ENCODE assay signal across 9 mouse cellular contexts in genomic region chr8:11312349-11313175, GRCm38 (mm10). TPM values are rescaled to one million over a fixed set of nuclear protein-coding genes. Genes with fewer than 3 reads are reported as not detected.
DNase-seq lines count a peak whose midpoint lies in the region; ATAC-seq and TF ChIP-seq lines count a peak whose summit lies in the region.
"Had no signal": no experiment of that assay in that cellular context is flagged by ENCODE, and none has a peak within 500 bp of the region (broad histone marks: within the 10 kb centered on the region; RNA-seq: fewer than 3 reads in every experiment).

TSS of gene Col4a2 (plus strand) at chr8:11312805.
TSS of gene Col4a1 (minus strand) at chr8:11312826.

- H3K9me3 ChIP-seq in embryonic facial prominence, embryonic 13.5 days, result no peaks in the 10 kb centered on the region
- H3K9me3 ChIP-seq in limb, embryonic 10.5 days (replicated peaks), result no peaks in the 10 kb centered on the region
- no peaks in the 10 kb centered on the region for H3K9me3 ChIP-seq in midbrain, embryonic 13.5 days
- no peaks in the 10 kb centered on the region for H3K9me3 ChIP-seq in stomach, embryonic 16.5 days (replicated peaks; ENCODE audit: control insufficient read depth, low read length)

- no peak for TF ChIP-seq CTCF in cerebellum, adult 2 months (IDR thresholded peaks at IDR 0.05; ENCODE audit: borderline replicate concordance, insufficient read depth, low read depth, low read length)
- TF ChIP-seq CTCF in heart, adult 2 months (IDR thresholded peaks at IDR 0.05), result peak; percentile 32
- no peak for TF ChIP-seq CTCF in kidney, adult 2 months (conservative IDR thresholded peaks at IDR 0.05; ENCODE audit: insufficient read depth, insufficient read length, low read depth, low read length)

- DNase-seq in cerebellum, adult 2 months, result peak in 1 of 2 experiments; percentile 21
- no peak for DNase-seq in cerebellum, adult 8-10 months
- peak; percentile 90 for DNase-seq in heart, adult 2 months
- DNase-seq in kidney, adult 2 months, result peak; percentile 88
- peak; percentile 85 for DNase-seq in limb, embryonic 10.5 days (ENCODE audit: low spot score)

- peak; percentile 83 for ATAC-seq in embryonic facial prominence, embryonic 13.5 days (ENCODE audit: insufficient number of reproducible peaks, insufficient read depth, low FRiP score, low TSS enrichment, low read depth)
- ATAC-seq in midbrain, embryonic 13.5 days, result peak; percentile 60
- ATAC-seq in stomach, embryonic 16.5 days (ENCODE audit: insufficient read depth, low FRiP score), result peak; percentile 85

- H3K36me3 ChIP-seq in embryonic facial prominence, embryonic 13.5 days, result peaks cover 5% of the 10 kb centered on the region; the same call in 1 of the 2 replicates
- H3K36me3 ChIP-seq in heart, adult 2 months (ENCODE audit: control insufficient read depth, insufficient read depth, low read length), result peaks cover 12% of the 10 kb centered on the region
- H3K36me3 ChIP-seq in kidney, adult 2 months (ENCODE audit: control insufficient read depth, insufficient read depth, low read length), result no peaks in the 10 kb centered on the region
- peaks cover 20% of the 10 kb centered on the region for H3K36me3 ChIP-seq in limb, embryonic 10.5 days
- no peaks in the 10 kb centered on the region for H3K36me3 ChIP-seq in midbrain, embryonic 13.5 days
- no peaks in the 10 kb centered on the region for H3K36me3 ChIP-seq in stomach, embryonic 16.5 days (ENCODE audit: control insufficient read depth, insufficient read depth, low read length)

- no peak for TF ChIP-seq POLR2A in cerebellum, adult 2 months (IDR thresholded peaks at IDR 0.05; ENCODE audit: borderline replicate concordance, insufficient read depth, low read length)
- peak; percentile 72 for TF ChIP-seq POLR2A in heart, adult 2 months (IDR thresholded peaks at IDR 0.05; ENCODE audit: insufficient read depth, low read depth, low read length)
- TF ChIP-seq POLR2A in kidney, adult 2 months (IDR thresholded peaks at IDR 0.05; ENCODE audit: low read depth, low read length), result no peak

- no peaks in the 10 kb centered on the region for H3K4me1 ChIP-seq in cerebellum, adult 2 months (ENCODE audit: control insufficient read depth, insufficient read depth, low read length)
- H3K4me1 ChIP-seq in embryonic facial prominence, embryonic 13.5 days, result peaks cover 60% of the 10 kb centered on the region
- peaks cover 30% of the 10 kb centered on the region for H3K4me1 ChIP-seq in heart, adult 2 months (ENCODE audit: control insufficient read depth, insufficient read depth, low read length)
- peaks cover 39% of the 10 kb centered on the region for H3K4me1 ChIP-seq in kidney, adult 2 months (ENCODE audit: control insufficient read depth, insufficient read depth, low read length)
- peaks cover 78% of the 10 kb centered on the region for H3K4me1 ChIP-seq in limb, embryonic 10.5 days
- peaks cover 34% of the 10 kb centered on the region for H3K4me1 ChIP-seq in midbrain, embryonic 13.5 days (replicated peaks)
- H3K4me1 ChIP-seq in stomach, embryonic 16.5 days (ENCODE audit: control insufficient read depth, insufficient read depth, low read length), result peaks cover 29% of the 10 kb centered on the region

- H3K27ac ChIP-seq in cerebellum, adult 2 months (ENCODE audit: insufficient read depth, low read length), result no peak within 1 kb of the TSS
- peak within 1 kb of the TSS; percentile 91 for H3K27ac ChIP-seq in embryonic facial prominence, embryonic 13.5 days
- H3K27ac ChIP-seq in heart, adult 2 months, result peak within 1 kb of the TSS; percentile 100
- H3K27ac ChIP-seq in kidney, adult 2 months (ENCODE audit: insufficient read depth, low read depth, low read length), result peak within 1 kb of the TSS; percentile 85
- H3K27ac ChIP-seq in limb, embryonic 10.5 days, result peak within 1 kb of the TSS; percentile 98
- no peak within 1 kb of the TSS for H3K27ac ChIP-seq in midbrain, embryonic 13.5 days
- peak within 1 kb of the TSS; percentile 94 for H3K27ac ChIP-seq in stomach, embryonic 16.5 days (ENCODE audit: low read length)

- WGBS in cerebellum, adult 2 months, result under 1% methylated on average over 85 of the region's 87 CpGs
- WGBS in embryonic facial prominence, embryonic 13.5 days, result 0% methylated on average over 75 of the region's 87 CpGs
- WGBS in heart, adult 2 months, result under 1% methylated on average over 82 of the region's 87 CpGs
- WGBS in kidney, adult 2 months, result under 1% methylated on average over 85 of the region's 87 CpGs
- under 1% methylated on average over 86 of the region's 87 CpGs for WGBS in limb, embryonic 10.5 days
- WGBS in midbrain, embryonic 13.5 days, result 0% methylated on average over 86 of the region's 87 CpGs
- under 1% methylated on average over 80 of the region's 87 CpGs for WGBS in stomach, embryonic 16.5 days

- peak within 1 kb of the TSS; percentile 88 for H3K4me2 ChIP-seq in embryonic facial prominence, embryonic 13.5 days
- peak within 1 kb of the TSS; percentile 88 for H3K4me2 ChIP-seq in midbrain, embryonic 13.5 days (replicated peaks)
- peak within 1 kb of the TSS; percentile 82 for H3K4me2 ChIP-seq in stomach, embryonic 16.5 days (ENCODE audit: low read depth, low read length)

- H3K79me2 ChIP-seq in heart, adult 2 months (replicated peaks; ENCODE audit: control insufficient read depth, insufficient read depth, low read length), result peaks cover 8% of the 10 kb centered on the region; the same call in 1 of the 2 replicates

- H3K4me3 ChIP-seq in cerebellum, adult 2 months (replicated peaks; ENCODE audit: insufficient read depth, low read depth, low read length), result peak within 1 kb of the TSS; percentile 32
- peak within 1 kb of the TSS; percentile 81 for H3K4me3 ChIP-seq in embryonic facial prominence, embryonic 13.5 days
- H3K4me3 ChIP-seq in heart, adult 2 months, result peak within 1 kb of the TSS; percentile 99
- peak within 1 kb of the TSS; percentile 89 for H3K4me3 ChIP-seq in kidney, adult 2 months (ENCODE audit: insufficient read depth, low read depth, low read length)
- H3K4me3 ChIP-seq in limb, embryonic 10.5 days, result peak within 1 kb of the TSS; percentile 89
- H3K4me3 ChIP-seq in midbrain, embryonic 13.5 days (replicated peaks), result peak within 1 kb of the TSS; percentile 54
- H3K4me3 ChIP-seq in stomach, embryonic 16.5 days (replicated peaks; ENCODE audit: low read length), result peak within 1 kb of the TSS; percentile 82

- peak within 1 kb of the TSS; percentile 91 for H3K9ac ChIP-seq in embryonic facial prominence, embryonic 13.5 days
- peak within 1 kb of the TSS; percentile 98 for H3K9ac ChIP-seq in heart, adult 2 months (ENCODE audit: low read depth, low read length)
- peak within 1 kb of the TSS; percentile 70 for H3K9ac ChIP-seq in midbrain, embryonic 13.5 days (replicated peaks)
- peak within 1 kb of the TSS; percentile 94 for H3K9ac ChIP-seq in stomach, embryonic 16.5 days (ENCODE audit: low read length)

- TF ChIP-seq EP300 in heart, adult 2 months (IDR thresholded peaks at IDR 0.05; ENCODE audit: insufficient read depth, low read depth, low read length), result no peak

- intact Hi-C loops in heart, adult 2 months (cut with DNase I), result loop anchor here (2.0 kb wide), 3 partner anchors 54 to 80 kb away; no protein-coding TSS in a partner anchor

- H3K27me3 ChIP-seq in cerebellum, adult 2 months (ENCODE audit: control insufficient read depth, insufficient read depth, low read length), result no peaks in the 10 kb centered on the region
- H3K27me3 ChIP-seq in embryonic facial prominence, embryonic 13.5 days, result no peaks in the 10 kb centered on the region
- no peaks in the 10 kb centered on the region for H3K27me3 ChIP-seq in heart, adult 2 months (ENCODE audit: control insufficient read depth, insufficient read depth, low read length)
- H3K27me3 ChIP-seq in kidney, adult 2 months (replicated peaks; ENCODE audit: control insufficient read depth, insufficient read depth, low read length), result no peaks in the 10 kb centered on the region
- H3K27me3 ChIP-seq in limb, embryonic 10.5 days (ENCODE audit: low read depth, poor library complexity, severe bottlenecking), result peaks cover 6% of the 10 kb centered on the region; the same call in 1 of the 2 replicates
- peaks cover 91% of the 10 kb centered on the region for H3K27me3 ChIP-seq in midbrain, embryonic 13.5 days
- peaks cover 4% of the 10 kb centered on the region; the same call in 1 of the 2 replicates for H3K27me3 ChIP-seq in stomach, embryonic 16.5 days (ENCODE audit: control insufficient read depth, insufficient read depth, low read length)

RNA-seq across cellular contexts. Expression of gene Col4a2, which starts in this region (rescaled TPM):
- polyA plus RNA-seq in cerebellum, adult 2 months (2012; rRNA removed), result 13.8 and 15.0 TPM in 2 replicates
- 58.8 and 62.0 TPM in 2 replicates for polyA plus RNA-seq in embryonic facial prominence, embryonic 13.5 days (2015; fragmentation: Nextera tagmentation; extraction: Ambion mirVana)
- 100 to 1,000 TPM; 139 to 172 TPM for total RNA-seq in heart, adult 2 months (2021)
- 104 and 139 TPM in 2 replicates for polyA plus RNA-seq in heart, adult 2 months (2012; rRNA removed)
- 75.6 and 83.5 TPM in 2 replicates for polyA plus RNA-seq in kidney, adult 2 months (2012; rRNA removed)
- 53.0 and 53.6 TPM in 2 replicates for polyA plus RNA-seq in limb, embryonic 10.5 days (2016; fragmentation: Nextera tagmentation; extraction: Ambion mirVana)
- 28.6 and 39.1 TPM in 2 replicates for polyA plus RNA-seq in midbrain, embryonic 13.5 days (2015; fragmentation: Nextera tagmentation; extraction: Ambion mirVana)
- polyA plus RNA-seq in stomach, embryonic 16.5 days (2015; fragmentation: Nextera tagmentation; extraction: Ambion mirVana), result 57.3 and 65.2 TPM in 2 replicates
- total RNA-seq: neutrophil, adult 5-6 weeks had no signal

RNA-seq across cellular contexts. Expression of gene Col4a1, which starts in this region (rescaled TPM):
- polyA plus RNA-seq in cerebellum, adult 2 months (2012; rRNA removed), result 14.8 and 15.6 TPM in 2 replicates
- 121 and 137 TPM in 2 replicates for polyA plus RNA-seq in embryonic facial prominence, embryonic 13.5 days (2015; fragmentation: Nextera tagmentation; extraction: Ambion mirVana)
- 100 to 1,000 TPM; 221 to 311 TPM for total RNA-seq in heart, adult 2 months (2021)
- polyA plus RNA-seq in heart, adult 2 months (2012; rRNA removed), result 258 and 384 TPM in 2 replicates
- polyA plus RNA-seq in kidney, adult 2 months (2012; rRNA removed), result 216 and 304 TPM in 2 replicates
- 141 and 145 TPM in 2 replicates for polyA plus RNA-seq in limb, embryonic 10.5 days (2016; fragmentation: Nextera tagmentation; extraction: Ambion mirVana)
- 61.4 and 83.4 TPM in 2 replicates for polyA plus RNA-seq in midbrain, embryonic 13.5 days (2015; fragmentation: Nextera tagmentation; extraction: Ambion mirVana)
- 207 and 211 TPM in 2 replicates for polyA plus RNA-seq in stomach, embryonic 16.5 days (2015; fragmentation: Nextera tagmentation; extraction: Ambion mirVana)
- total RNA-seq: neutrophil, adult 5-6 weeks had no signal

Comparison
In these comparisons a context has a peak if more than half of its experiments do, and no peak if none do; other contexts are left out.
1. H3K27ac ChIP-seq: peak in embryonic facial prominence, embryonic 13.5 days (single experiment), heart, adult 2 months (single experiment), kidney, adult 2 months (single experiment), limb, embryonic 10.5 days (single experiment) and stomach, embryonic 16.5 days (single experiment); none in cerebellum, adult 2 months (single experiment) and midbrain, embryonic 13.5 days (single experiment).
2. H3K4me3 ChIP-seq: peak in every context shown above with its lines; median percentile 99 in heart, adult 2 months; 89 in kidney, adult 2 months; 89 in limb, embryonic 10.5 days; 82 in stomach, embryonic 16.5 days; 81 in embryonic facial prominence, embryonic 13.5 days; 54 in midbrain, embryonic 13.5 days; 32 in cerebellum, adult 2 months.
3. Peak in every context shown above with its lines, with median percentiles within 50 percentile points of each other: ATAC-seq, H3K4me2 ChIP-seq and H3K9ac ChIP-seq.